Mouse (Mus musculus) left cerebral cortex, adult 11 months (tissue): ENCODE measurements around the gene Ncor1.
A peak's percentile ranks its signal among the peaks of the same experiment; 100 is the strongest.
"Not testable (repeated sequence)": the region's sequence is repeated elsewhere in the genome, so short reads cannot be mapped to it uniquely, and the experiment has no call there.

Experiments
- DNase-seq: peaks from one replicate; pipeline ENCODE4 v3.0.0; 2022; ENCODE audit warnings: low spot score

The Ncor1 gene

DNA sequence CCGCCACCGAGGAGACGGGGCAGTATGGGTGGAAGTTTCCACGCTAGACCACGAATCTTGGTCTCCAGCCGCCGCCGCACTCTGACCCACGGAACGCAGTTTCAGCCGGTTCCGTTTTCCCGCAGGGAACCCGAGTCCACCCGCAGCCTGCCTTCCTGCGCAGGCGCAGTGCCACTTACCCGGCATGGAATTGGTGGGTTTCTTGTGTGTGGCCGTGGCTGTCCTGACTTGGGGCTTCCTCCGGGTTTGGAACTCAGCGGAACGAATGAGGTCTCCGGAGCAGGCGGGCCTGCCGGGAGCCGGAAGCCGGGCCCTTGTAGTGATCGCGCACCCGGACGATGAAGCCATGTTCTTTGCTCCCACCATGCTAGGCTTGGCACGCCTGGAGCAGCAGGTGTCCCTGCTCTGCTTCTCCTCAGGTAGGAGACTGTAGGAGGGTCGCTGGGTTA lies at the start of gene Ncor1, which contains the start of gene Pigl:
Gene Ncor1 (minus strand): TSS at position 266 of the 449 bp plus-strand sequence.
Gene Pigl (plus strand): TSS at position 185 of the 449 bp plus-strand sequence.
- peak; percentile 69 for DNase-seq

DNA sequence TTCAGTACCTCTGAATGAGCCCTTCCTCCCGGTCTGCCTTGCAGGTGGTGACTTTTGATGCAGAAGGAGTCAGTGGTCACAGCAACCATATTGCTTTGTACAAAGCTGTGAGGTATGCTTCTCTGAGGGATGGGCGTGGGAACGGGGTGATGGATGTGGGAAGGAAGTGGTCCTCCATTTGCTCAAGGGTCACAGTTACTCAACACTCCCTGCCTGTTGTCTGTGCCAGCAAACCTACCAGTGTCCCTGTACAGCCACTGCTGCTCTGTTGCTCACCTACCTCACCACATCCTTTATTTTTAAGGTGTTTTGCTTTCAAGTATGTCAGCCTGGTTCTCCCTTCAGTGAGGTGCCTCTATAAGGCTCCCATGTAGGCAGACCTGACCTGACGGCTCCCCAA lies 49.3 kb upstream of the Ncor1 start:
- DNase-seq, result no peak

DNA sequence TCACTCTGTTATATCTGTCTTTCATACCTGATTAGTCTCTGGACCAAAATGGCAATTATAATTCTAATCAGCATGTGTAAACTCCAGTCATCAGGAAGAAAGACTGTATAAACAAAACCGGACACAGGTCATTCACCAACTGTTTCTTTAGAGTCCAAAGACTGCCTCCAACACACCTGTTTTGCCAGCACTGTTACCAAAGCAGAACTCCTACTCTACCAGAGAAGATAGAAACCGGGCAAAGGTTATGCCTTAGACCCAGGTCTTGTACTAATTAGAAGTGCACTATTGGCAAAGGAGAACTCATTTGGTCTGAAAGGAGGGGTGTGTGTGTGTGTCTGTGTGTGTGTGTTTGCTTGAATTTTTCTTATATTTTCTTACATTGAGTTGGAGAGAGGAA lies 42.2 kb upstream of the Ncor1 start:
- no peak for DNase-seq

DNA sequence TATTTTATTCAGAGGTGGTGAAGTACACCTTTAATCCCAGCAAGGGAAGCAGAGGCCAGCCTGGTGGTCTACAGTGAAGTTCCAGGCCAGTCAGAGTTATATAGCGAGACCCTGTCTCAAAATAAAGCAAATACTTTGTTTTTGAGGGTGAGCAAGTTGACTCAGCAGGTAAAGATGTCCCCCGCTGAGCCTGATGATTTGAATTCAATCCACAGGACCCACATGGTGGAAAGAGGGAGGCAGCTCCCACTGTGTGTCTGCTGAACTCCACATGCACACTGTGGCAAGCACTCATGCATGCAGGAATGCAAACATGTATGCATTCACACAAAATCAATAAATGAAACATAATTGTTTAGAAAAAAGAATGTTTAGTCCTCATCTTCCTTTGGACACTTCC lies 40.5 kb upstream of the Ncor1 start:
- no peak for DNase-seq

DNA sequence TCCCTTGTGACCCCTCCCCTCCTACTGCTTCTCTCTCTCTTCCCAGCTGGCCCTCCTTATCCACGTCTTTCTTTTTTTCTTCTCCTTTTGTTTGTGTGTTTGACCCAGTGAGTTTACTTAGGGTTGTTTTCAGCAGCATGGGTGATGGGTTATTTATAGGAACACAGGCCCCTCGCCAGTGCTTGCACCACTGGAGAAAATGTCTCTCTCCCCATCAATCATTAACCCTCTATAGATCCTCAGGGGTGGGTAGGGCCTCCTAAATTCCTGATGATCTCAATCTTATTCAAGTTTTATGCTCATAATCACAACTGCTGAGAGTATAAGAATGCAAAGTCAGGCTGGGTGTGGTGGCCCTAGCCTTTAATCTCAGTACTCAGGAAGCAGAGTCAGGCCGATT lies 38.8 kb upstream of the Ncor1 start:
- no peak for DNase-seq

DNA sequence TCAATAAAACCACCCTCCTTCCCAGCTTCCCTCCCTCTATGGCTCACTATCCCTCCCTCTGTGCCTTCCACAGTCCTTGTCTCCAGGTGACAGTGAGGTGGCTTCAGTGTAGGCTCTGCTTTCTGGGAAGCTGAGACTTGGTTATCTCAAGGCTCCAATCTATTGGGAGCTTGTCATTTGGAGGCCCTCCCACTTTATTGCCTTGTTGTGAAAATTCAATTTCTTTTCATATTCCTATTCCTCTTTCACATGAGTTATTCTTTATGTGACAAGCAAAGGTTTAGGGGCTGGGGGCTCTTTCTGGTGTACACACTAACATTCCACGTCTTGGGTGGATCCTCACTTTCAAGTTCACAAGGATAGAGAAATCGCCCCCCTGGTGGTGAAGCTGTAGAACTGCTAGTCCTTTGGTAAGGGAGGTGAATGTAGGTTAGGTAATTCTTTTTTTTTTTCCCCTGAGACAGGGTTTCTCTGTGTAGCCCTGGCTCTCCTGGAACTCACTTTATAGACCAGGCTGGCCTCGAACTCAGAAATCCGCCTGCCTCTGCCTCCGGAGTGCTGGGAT lies 37.9 kb upstream of the Ncor1 start:
- no peak for DNase-seq

DNA sequence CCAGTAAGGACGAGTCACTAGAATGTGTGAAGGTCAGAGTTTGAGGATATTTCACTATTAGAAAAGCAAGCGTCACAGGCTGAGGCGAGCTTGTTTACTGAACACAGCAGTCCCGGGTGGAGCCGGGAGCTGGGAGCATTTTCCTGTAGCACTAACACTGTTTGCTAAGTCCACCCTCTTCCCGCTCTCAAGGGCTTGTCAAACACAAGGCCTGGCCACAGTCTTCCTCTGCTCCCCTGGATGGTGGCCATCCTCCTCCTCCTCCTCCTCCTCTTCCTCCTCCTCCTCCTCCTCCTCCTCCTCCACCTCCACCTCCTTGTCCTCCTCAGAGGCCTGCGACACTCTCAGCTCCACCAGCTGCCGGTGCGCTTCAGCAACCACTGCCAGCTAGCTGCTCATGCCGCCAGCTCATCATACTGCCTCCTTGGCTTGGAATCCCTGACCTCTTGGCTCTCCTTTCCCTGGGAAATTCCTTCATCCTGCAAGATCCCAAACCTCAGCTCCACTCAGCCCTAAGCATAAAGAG lies 37.0 kb upstream of the Ncor1 start:
- DNase-seq, result no peak

DNA sequence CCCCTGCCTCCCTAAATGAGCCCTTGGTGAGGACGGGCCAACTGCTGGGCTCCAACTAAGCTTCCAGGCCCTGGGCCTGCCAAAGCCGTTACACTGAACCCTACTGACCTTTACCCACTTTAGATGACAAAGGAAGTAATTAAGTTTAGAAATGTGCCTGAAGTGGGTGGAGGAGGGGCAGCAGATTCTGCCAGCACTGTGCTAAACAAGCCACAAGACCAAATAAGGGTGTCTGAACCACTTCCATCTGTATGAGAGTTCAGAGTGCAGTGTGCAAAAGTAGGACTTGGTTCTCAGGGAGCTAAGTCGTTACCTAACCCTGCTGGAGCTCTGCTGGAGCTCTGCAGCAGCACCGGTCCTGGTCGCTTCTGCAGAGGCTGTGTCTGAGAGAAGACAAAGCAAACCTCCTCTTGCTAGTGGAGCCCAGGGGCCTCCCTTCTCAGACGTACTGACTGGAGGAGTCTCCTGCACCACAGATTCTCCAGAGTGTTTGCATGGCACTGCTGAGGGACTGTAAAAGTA lies 36.5 kb upstream of the Ncor1 start:
- peak; percentile 12 for DNase-seq

DNA sequence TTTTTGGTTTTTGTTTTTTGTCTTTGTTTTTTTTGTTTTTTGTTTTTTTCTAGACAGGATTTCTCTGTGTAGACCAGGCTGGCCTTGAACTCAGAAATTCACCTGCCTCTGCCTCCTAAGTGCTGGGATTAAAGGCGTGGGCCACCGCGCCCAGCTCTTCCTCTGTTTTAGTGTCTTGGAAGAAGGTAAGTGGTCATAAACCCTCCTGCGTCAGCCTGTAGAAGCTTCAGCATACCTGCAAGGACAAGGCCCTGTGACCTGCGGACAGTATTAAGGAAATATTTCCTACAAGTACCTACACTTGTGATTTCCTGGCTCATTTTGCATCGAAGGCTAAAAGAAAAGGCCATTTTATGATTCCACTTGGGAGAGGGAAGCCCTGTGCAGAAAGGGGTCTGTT lies 35.4 kb upstream of the Ncor1 start:
- DNase-seq, result no peak

DNA sequence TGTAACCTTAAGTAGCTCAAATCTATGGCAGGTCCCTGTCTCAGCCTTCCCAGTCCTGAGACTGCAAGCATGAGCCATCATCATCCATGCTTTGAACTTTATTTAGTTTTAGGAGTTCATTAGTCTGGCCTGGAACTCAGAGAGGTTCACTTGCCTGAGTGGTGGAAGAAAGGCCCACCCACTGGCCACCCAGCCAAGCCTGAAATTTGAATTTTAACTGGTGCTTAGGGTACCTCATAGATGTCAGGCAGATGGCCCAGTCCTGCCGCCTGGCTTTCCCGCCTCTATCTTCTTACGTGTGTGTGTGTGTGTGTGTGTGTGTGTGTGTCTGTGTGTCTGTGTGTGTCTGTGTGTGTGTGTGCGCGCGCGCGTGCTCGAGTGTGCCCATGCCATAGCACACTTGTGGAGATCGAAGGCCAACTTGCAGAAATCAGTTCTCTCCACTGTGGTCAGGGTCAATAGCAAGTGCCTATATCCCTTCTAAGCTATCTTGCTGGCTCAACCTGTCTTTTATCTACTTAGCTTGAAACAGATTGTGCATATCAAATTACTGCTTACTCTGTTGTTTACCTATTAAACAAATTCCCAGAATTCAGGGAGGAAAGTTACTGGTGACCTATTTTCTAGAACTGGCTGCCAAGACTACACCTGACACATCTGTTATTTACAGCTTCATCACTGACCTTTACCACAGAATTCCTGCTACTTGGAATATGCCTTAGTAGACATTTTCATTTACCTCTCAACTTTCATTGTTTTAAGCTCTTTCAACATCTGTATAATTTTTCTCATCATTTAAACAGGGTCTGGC lies 29.4 kb upstream of the Ncor1 start:
- DNase-seq, result no peak

DNA sequence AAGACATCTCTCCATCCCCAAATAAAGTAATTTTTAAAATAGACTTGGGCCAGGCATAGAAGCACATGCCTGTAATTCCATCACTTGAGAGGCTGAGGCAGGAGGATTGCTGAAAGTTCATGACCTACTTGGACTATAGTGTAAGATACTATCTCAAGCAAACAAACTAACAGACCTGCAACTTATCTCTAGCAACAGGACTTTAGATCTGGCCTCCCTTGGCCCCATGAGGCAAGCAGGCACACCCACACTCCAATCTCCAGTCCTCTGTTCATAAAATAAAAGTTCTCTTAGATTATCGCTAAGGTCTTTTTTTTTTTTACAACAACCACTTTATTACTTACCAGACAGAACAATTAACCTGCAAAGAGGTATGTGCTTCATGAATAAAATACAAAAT lies 28.6 kb upstream of the Ncor1 start:
- no peak for DNase-seq

DNA sequence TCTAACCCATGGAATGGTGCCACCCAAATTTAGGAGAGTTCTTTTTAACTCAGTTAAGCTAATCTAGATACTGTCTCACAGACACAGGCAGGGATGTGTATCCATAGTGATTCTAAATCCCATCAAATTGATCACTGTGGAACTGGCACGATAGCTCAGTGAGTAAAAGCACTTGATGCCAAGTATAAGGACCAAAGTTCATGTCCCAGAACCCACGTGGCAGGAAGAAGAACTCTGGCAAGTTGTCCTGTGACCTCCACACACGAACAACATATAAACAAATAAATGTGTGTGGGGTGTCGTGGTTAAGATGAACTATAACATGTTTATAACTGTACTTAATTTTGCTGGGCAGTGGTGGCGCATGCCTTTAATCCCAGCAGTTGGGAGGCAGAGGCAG lies 21.2 kb upstream of the Ncor1 start:
- no peak for DNase-seq

DNA sequence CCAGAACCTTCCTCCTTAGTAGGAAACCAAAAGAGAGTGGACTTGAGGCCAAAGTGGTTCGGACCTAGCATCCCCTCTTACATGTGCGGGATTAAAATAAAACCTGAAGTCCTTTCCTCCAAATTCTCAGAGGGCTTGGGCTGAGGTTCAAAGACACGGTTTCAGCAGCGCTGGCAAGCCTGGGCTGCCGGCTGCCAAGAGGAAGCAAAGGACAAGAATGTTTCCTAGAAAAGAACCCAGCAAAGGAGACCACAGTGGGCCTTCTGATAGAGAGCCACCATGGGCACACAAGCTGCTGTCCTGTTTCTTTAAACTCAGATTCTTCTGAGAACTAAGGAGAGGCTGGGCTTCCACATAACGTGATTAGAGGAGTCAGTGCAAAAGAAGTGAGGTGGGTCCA lies 20.6 kb upstream of the Ncor1 start:
- DNase-seq, result no peak

DNA sequence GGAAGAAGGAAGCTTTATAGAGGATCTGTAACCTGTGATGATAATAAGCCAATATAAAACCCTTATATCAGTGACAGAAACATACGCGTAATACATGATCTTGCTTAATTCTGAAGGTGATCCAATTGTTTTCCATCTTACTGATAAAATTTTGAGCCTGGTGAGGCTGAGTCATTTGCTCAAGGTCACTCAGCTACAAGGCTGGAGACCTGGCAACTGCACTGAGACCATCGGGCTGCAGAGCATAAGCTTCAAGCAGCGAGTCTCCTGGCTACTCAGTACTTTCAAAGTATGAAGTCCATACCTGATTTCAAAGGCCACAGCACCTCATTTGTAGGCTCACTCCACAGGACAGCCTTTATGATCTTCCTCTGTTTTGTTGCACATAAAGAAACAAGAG lies 17.8 kb upstream of the Ncor1 start:
- DNase-seq, result no peak

DNA sequence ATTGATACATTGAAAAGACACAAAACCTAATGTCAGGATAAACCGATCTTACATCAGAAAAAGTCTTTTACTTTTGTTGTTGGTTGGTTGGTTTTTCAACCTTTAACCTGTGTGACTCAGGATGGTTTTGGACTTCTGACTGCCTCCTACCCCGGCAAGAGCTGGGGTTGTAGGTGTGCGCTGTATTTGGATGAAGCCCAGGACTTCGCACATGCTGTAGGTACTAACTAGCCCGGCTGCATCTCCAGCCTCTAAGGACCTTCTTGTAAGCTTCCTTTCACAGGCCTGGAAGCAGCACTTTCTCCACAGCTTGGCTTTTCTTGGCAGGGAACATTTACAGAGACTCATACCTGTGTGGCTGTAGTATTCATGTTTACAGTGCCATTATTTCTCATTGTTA lies 15.2 kb upstream of the Ncor1 start:
- DNase-seq, result no peak

DNA sequence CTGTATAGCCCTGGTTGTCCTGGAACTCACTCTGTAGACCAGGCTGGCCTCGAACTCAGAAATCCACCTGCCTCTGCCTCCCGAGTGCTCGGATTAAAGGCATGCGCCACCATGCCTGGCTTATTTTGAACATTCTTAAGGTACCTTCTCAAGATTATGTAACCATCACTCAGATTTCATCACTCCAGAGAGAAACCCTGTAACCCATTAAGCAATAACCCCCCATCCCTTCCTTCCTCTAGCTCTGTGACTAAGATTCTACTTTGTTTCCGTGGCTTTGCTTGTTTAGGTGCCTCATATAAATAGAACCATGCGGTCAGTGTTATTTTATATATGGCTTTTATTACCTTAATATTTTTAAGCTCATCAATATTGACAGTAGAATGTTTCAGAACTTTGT lies 12.1 kb upstream of the Ncor1 start:
- DNase-seq, result no peak

DNA sequence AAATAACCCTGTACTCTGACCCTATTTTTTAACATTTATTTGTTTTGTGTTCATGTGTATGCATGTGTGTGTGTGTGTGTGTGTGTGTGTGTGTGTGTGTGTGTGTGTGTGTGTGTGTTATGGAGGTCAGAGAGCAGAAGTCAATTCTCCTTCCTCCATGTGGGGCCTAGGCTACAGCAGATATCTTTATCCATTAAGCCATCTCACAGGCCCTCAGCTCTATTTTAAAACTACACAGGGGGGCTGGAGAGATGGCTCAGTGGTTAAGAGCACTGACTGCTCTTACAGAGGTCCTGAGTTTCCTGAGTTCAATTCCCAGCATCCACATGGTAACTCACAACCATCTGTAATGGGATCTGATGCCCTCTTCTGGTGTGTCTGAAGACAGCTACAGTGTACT lies 8.9 kb upstream of the Ncor1 start:
- not testable (repeated sequence) for DNase-seq

DNA sequence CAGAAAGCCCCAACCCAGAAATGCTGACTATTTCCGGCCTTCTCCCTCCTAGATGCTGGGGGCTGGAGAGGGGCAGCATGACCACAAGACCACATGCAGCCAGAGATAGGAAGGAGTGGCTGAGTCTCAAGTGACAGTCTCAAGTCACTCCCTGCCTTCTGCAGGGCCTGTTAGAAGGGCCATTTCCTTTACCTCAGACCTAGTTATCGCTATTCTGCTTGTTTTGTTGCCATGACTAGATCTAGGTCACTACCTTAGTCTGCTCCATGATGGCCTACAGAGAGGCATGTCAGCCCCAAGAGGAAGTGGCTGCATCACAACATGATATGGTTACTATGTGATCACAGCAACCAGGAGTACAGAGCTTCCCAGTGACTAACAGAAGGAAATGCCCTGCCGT lies 8.2 kb upstream of the Ncor1 start:
- DNase-seq, result no peak

DNA sequence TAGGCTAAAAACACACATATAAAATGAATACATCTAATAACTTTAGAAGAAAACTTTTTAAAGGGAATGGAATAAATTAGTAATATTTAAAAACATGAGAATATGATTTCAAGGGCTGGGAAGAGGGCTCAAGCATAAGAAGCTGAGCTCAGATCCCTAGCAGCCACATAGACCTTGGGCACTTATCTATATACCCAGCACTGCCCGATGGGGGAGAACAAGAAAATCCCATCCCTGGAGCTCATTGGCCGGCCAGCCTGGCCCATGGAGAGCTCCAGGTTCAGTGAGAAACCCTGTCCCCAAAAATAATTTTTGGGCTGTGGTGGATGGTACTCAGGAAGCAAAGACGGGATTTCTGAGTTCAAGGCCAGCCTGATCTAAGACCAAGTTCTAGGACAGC lies 7.5 kb upstream of the Ncor1 start:
- DNase-seq, result no peak

DNA sequence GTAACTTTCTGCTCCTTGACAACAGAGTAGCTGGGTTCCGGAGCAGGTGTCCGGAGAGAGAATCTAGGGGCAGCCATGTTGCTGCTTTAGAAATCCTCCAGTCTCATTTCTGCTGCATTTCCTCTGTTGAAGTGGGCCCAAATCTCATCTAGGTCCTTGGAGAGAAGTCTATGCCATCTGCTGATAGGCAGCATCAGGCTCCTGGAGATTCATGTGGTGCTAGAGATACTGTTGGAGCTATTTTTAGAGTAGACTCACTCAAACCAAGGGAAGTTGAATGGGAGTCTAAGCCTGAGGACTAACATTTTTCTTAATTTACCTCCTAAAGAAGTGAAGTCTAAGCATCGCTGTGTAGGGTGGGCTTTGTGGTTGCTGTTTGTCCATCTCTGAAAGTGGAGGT lies 6.4 kb upstream of the Ncor1 start:
- DNase-seq, result no peak

DNA sequence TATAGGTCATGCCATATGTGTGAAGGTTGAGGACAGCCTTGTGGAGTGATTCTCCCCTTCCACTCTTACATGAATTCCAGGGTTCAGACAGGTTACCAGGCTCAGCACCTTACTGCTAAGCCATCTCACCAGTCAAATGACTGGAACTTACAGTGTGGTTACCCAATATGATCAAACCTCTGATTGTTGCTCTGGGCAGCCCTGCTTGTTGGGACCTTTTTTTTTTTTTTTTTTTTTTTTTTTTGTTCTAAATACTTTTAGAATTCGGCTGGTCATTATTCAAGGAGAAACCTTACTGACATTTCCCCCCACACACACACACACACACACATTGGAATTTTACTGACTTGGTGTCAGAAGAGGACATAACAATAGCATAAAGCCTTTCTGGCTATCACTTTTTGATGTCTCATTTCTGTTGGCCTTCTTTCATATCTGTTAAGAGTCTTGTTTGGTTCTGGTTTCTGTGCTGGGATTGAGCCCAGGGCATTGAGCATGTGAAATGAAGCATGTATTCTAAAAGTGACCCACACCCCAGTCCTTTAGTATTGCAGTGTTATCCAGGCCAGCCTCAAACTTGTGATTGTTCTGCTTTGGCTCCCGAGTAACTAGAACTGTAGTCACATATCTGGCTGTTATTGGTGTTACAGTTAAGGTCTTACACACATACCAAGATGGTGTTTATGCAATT lies 5.0 kb upstream of the Ncor1 start:
- DNase-seq, result no peak

DNA sequence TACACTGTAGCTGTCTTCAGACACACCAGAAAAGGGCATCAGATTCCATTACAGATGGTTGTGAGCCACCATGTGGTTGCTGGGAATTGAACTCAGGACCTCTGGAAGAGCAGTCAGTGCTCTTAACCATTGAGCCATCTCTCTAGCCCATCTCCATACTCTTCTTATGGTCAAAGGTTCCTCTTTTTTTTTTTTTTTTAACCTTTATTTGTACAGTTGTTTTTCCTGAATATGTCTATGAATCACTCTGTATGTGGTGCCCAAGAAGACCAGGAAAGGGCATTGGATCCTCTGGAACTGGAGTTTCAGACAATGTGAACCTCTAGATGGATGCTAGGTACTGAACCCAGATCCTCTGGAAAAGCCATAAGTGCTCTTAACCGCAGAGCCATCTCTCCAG lies 4.2 kb upstream of the Ncor1 start:
- DNase-seq, result not testable (repeated sequence)

DNA sequence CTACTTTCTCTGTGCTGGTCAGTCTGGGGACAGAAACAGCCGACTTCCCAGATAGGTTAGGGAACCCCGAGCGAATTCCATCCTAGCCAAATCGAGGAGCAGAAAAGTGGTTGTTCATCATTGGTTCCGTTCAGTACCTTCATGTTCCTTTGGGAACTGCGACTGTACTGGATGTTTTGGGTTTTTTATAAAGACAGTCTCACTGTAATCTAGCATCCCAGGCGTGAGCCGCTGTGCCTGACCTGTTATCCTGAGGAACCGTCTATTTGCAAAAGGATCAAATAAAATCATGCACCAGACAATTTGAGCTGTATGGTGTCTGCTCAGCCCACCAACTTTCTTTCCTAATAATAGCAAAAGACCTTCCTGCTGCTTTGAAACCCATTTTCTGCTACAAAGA lies 439 bp upstream of the Ncor1 start:
- DNase-seq, result no peak
